Mouse (Mus musculus): Measurements from ENCODE around the gene Gpat2. TPM values are rescaled to one million over a fixed set of nuclear protein-coding genes. Genes with fewer than 3 reads are reported as not detected.

Gene Gpat2
- 0.27 and 0.45 TPM in 2 replicates for polyA plus RNA-seq (2012)

- peaks cover 27% of the 10 kb centered on the region for H3K27me3 ChIP-seq (ENCODE audit: control insufficient read depth)
Observed at GRCm38 (mm10) chr2:127424977-127425376, at the start of gene Gpat2. Gpat2 (plus strand) TSS chr2:127425199.

GRCm38 (mm10) chr2:127375759-127376341, 49.1 kb upstream of the Gpat2 start:
- Histone ChIP-seq H3K36me3 (ENCODE audit: control insufficient read depth) (peaks cover 52% of the 10 kb centered on the region), H3K4me3 (replicated peaks) (peak overlapping the region; percentile 53), H3K27me3 (ENCODE audit: control insufficient read depth) (no peaks in the 10 kb centered on the region), H3K9me3 (ENCODE audit: control insufficient read depth, low read length) (no peaks in the 10 kb centered on the region), H3K4me1 (ENCODE audit: control insufficient read depth) (peaks cover 91% of the 10 kb centered on the region)
- TF ChIP-seq GATA1 (IDR thresholded peaks at IDR 0.05; ENCODE audit: low read length) (no peak), TAL1 (IDR thresholded peaks at IDR 0.05; ENCODE audit: low read length) (no peak)

More at GRCm38 (mm10) chr2:127424977-127425376, at the start of gene Gpat2:
- Histone ChIP-seq H3K4me1 (ENCODE audit: control insufficient read depth) (peaks cover 4% of the 10 kb centered on the region), H3K9me3 (ENCODE audit: control insufficient read depth, low read length) (peaks cover 3% of the 10 kb centered on the region; the same call in 1 of the 2 replicates), H3K36me3 (ENCODE audit: control insufficient read depth) (no peaks in the 10 kb centered on the region), H3K4me3 (replicated peaks) (no peak within 1 kb of the TSS)
- TF ChIP-seq GATA1 (IDR thresholded peaks at IDR 0.05; ENCODE audit: low read length) (no peak), TAL1 (IDR thresholded peaks at IDR 0.05; ENCODE audit: low read length) (no peak)

DNA sequence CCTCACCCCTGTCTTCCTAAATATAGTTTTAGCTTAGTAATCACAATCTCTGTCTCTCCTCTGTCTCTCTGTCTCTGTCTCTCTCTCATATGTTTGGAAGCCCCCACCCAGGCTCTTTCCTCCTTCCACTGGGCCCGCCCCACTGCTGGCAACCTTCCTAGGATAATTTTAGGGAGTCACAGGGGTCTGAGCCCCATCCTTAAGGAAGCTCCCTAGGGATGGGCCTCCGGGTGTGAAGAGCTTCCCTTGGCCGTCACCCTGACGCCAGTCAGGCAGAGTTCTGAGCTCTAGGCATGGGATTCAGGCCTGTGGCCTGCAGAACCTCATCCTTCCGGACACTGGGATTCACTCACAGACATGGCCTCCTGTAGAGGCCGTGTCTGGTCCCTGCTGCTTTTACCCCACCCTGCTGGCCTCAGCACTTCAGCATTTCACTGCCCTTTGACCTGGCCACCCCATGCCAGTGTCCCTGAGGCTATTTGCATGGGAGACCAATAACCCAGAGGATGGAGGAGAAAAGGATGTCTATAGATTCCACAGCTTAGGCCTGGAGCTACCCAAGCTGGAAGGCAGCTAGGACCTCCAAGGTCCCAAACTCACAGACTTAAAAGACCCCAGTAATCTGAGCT, 48.5 kb upstream of the Gpat2 start:
- peak overlapping the region; percentile 53 for H3K4me3 ChIP-seq (replicated peaks)
- no peaks in the 10 kb centered on the region for H3K9me3 ChIP-seq (ENCODE audit: control insufficient read depth, low read length)
- H3K27me3 ChIP-seq (ENCODE audit: control insufficient read depth) = no peaks in the 10 kb centered on the region
- peaks cover 50% of the 10 kb centered on the region for H3K36me3 ChIP-seq (ENCODE audit: control insufficient read depth)
- no peak for TF ChIP-seq GATA1 (IDR thresholded peaks at IDR 0.05; ENCODE audit: low read length)
- TF ChIP-seq TAL1 (IDR thresholded peaks at IDR 0.05; ENCODE audit: low read length) = no peak
- peaks cover 84% of the 10 kb centered on the region for H3K4me1 ChIP-seq (ENCODE audit: control insufficient read depth)

- Histone ChIP-seq H3K27me3 (ENCODE audit: control insufficient read depth) (no peaks in the 10 kb centered on the region), H3K4me3 (replicated peaks) (no peak overlapping the region), H3K9me3 (ENCODE audit: control insufficient read depth, low read length) (no peaks in the 10 kb centered on the region), H3K36me3 (ENCODE audit: control insufficient read depth) (peaks cover 49% of the 10 kb centered on the region), H3K4me1 (ENCODE audit: control insufficient read depth) (peaks cover 75% of the 10 kb centered on the region)
- TF ChIP-seq GATA1 (IDR thresholded peaks at IDR 0.05; ENCODE audit: low read length) (no peak), TAL1 (IDR thresholded peaks at IDR 0.05; ENCODE audit: low read length) (no peak)
Observed at GRCm38 (mm10) chr2:127377942-127378610, 46.9 kb upstream of the Gpat2 start.

DNA sequence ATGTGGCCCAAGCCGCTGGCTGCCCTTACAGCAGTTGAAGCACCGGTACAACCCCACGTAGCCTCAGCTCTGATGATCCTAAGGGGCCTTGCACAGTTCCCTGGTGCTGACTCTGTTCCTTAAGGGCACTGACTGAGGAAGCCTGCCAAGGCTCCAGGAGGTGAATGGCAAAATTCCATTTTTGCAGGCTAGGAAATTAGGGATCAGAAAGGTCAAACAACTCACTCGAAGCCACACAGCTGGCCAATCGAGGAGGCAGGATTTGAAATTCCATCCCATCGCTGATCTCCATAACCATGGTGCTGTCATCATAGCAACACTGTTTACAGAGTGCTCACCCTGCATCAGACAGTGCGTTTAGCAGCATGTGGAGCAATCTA, 46.4 kb upstream of the Gpat2 start:
- Histone ChIP-seq H3K9me3 (ENCODE audit: control insufficient read depth, low read length) (no peaks in the 10 kb centered on the region), H3K36me3 (ENCODE audit: control insufficient read depth) (peaks cover 46% of the 10 kb centered on the region), H3K4me3 (replicated peaks) (no peak overlapping the region), H3K27me3 (ENCODE audit: control insufficient read depth) (no peaks in the 10 kb centered on the region), H3K4me1 (ENCODE audit: control insufficient read depth) (peaks cover 70% of the 10 kb centered on the region)
- TF ChIP-seq TAL1 (IDR thresholded peaks at IDR 0.05; ENCODE audit: low read length) = no peak

DNA sequence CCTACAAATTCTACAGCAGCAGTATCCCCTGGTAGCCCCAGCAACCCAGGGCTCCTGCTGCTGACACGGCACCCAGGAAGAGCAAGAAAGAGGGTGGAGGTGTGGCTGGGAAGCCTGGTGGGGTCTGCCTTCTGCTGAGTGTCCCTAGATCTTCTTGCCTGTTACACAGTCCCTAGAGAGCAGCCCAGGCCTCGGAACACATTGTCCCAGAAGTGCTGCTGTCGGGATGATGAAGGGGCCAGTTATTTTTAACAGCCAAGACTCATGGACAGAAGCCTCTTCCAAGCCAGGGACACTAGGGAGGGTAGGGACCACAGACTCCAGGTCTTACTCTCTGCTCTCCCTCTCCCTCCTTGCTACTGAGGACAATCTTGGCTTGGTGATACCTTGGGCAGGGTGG, 45.7 kb upstream of the Gpat2 start:
- no peak for TF ChIP-seq TAL1 (IDR thresholded peaks at IDR 0.05; ENCODE audit: low read length)
- TF ChIP-seq GATA1 (IDR thresholded peaks at IDR 0.05; ENCODE audit: low read length) = no peak
- no peak overlapping the region for H3K4me3 ChIP-seq (replicated peaks)
- H3K36me3 ChIP-seq (ENCODE audit: control insufficient read depth) = peaks cover 44% of the 10 kb centered on the region
- H3K4me1 ChIP-seq (ENCODE audit: control insufficient read depth) = peaks cover 63% of the 10 kb centered on the region
- H3K27me3 ChIP-seq (ENCODE audit: control insufficient read depth) = no peaks in the 10 kb centered on the region
- no peaks in the 10 kb centered on the region for H3K9me3 ChIP-seq (ENCODE audit: control insufficient read depth, low read length)

- no peak for TF ChIP-seq TAL1 (IDR thresholded peaks at IDR 0.05; ENCODE audit: low read length)
- no peak for TF ChIP-seq GATA1 (IDR thresholded peaks at IDR 0.05; ENCODE audit: low read length)
- H3K4me1 ChIP-seq (ENCODE audit: control insufficient read depth) = peaks cover 28% of the 10 kb centered on the region
- no peak overlapping the region for H3K4me3 ChIP-seq (replicated peaks)
- no peaks in the 10 kb centered on the region for H3K27me3 ChIP-seq (ENCODE audit: control insufficient read depth)
- no peaks in the 10 kb centered on the region for H3K9me3 ChIP-seq (ENCODE audit: control insufficient read depth, low read length)
- peaks cover 52% of the 10 kb centered on the region for H3K36me3 ChIP-seq (ENCODE audit: control insufficient read depth)
Observed at GRCm38 (mm10) chr2:127383881-127384280, 41.1 kb upstream of the Gpat2 start.

DNA sequence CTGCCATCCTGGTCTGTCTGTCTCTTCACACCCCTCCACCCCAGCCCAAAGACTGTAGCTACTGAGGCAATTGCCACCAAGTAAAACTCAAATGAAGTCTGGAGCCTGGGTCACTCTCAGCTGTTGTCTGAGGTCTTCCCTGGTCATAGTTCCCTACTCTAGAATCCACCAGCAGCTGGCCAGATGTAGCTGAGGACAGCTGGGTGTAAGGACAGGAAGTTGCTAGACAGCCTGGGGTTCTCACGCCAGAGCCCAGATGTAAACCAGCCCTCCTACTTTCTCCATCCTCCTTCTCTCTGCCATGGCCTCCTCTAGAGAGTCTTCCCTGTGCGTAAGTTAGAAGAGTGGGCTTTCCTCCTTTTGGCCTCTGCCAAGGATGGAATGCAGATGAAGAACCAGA, 37.5 kb upstream of the Gpat2 start:
- TF ChIP-seq TAL1 (IDR thresholded peaks at IDR 0.05; ENCODE audit: low read length) (no peak), GATA1 (IDR thresholded peaks at IDR 0.05; ENCODE audit: low read length) (no peak)

GRCm38 (mm10) chr2:127390352-127390751, 34.6 kb upstream of the Gpat2 start:
- Histone ChIP-seq H3K9me3 (ENCODE audit: control insufficient read depth, low read length) (no peaks in the 10 kb centered on the region), H3K4me3 (replicated peaks) (no peak overlapping the region), H3K27me3 (ENCODE audit: control insufficient read depth) (no peaks in the 10 kb centered on the region), H3K36me3 (ENCODE audit: control insufficient read depth) (peaks cover 30% of the 10 kb centered on the region), H3K4me1 (ENCODE audit: control insufficient read depth) (peaks cover 18% of the 10 kb centered on the region)
- TF ChIP-seq TAL1 (IDR thresholded peaks at IDR 0.05; ENCODE audit: low read length) = no peak
- no peak for TF ChIP-seq GATA1 (IDR thresholded peaks at IDR 0.05; ENCODE audit: low read length)

More for the DNA sequence above, 37.5 kb upstream of the Gpat2 start:
- Histone ChIP-seq H3K9me3 (ENCODE audit: control insufficient read depth, low read length) (no peaks in the 10 kb centered on the region), H3K4me1 (ENCODE audit: control insufficient read depth) (peaks cover 14% of the 10 kb centered on the region), H3K4me3 (replicated peaks) (no peak overlapping the region), H3K36me3 (ENCODE audit: control insufficient read depth) (peaks cover 39% of the 10 kb centered on the region), H3K27me3 (ENCODE audit: control insufficient read depth) (no peaks in the 10 kb centered on the region)
